8 mouse cellular contexts compared by ENCODE assay signal in genomic region chr14:76416366-76417040, GRCm38 (mm10). TPM values are rescaled to one million over a fixed set of nuclear protein-coding genes. Genes with fewer than 3 reads are reported as not detected.
DNase-seq lines count a peak whose midpoint lies in the region; ATAC-seq and TF ChIP-seq lines count a peak whose summit lies in the region.

No protein-coding gene starts in this region.

- no peak for DNase-seq in layer of hippocampus, adult 2 months (ENCODE audit: low spot score in 2 of 2)
- no peak for DNase-seq in layer of hippocampus, adult 18-20 months (ENCODE audit: low spot score in 2 of 2)
- no peak for DNase-seq in embryonic facial prominence, embryonic 14.5 days (ENCODE audit: low spot score)
- DNase-seq in retina, embryonic 14.5 days (ENCODE audit: low spot score) = no peak
- DNase-seq in adrenal gland, postnatal 36 days = no peak
- no peak for DNase-seq in kidney, adult 8-10 months

- peak; percentile 47; the same call in 1 of the 2 replicates for TF ChIP-seq CTCF in layer of hippocampus, adult 2 months (conservative IDR thresholded peaks at IDR 0.05)

- no peaks in the 10 kb centered on the region for H3K27me3 ChIP-seq in embryonic facial prominence, embryonic 14.5 days (replicated peaks; ENCODE audit: control insufficient read depth, insufficient read depth, low read length)
- no peaks in the 10 kb centered on the region for H3K27me3 ChIP-seq in hindbrain, embryonic 16.5 days (replicated peaks; ENCODE audit: control insufficient read depth, insufficient read depth, low read length)
- no peaks in the 10 kb centered on the region for H3K27me3 ChIP-seq in midbrain, embryonic 16.5 days (ENCODE audit: control insufficient read depth, insufficient read depth, low read depth, low read length)

- H3K36me3 ChIP-seq in embryonic facial prominence, embryonic 14.5 days (ENCODE audit: control insufficient read depth, insufficient read depth, low read length) = peaks cover 32% of the 10 kb centered on the region
- H3K36me3 ChIP-seq in hindbrain, embryonic 16.5 days (ENCODE audit: control insufficient read depth, insufficient read depth, low read length) = peaks cover 7% of the 10 kb centered on the region; the same call in 1 of the 2 replicates
- H3K36me3 ChIP-seq in midbrain, embryonic 16.5 days (ENCODE audit: control insufficient read depth, insufficient read depth, low read length) = peaks cover 13% of the 10 kb centered on the region; the same call in 1 of the 2 replicates

- peaks cover 44% of the 10 kb centered on the region for H3K4me1 ChIP-seq in embryonic facial prominence, embryonic 14.5 days (ENCODE audit: control insufficient read depth, insufficient read depth, low read length)
- H3K4me1 ChIP-seq in hindbrain, embryonic 16.5 days (ENCODE audit: control insufficient read depth, insufficient read depth, low read depth, low read length) = peaks cover 42% of the 10 kb centered on the region
- peaks cover 51% of the 10 kb centered on the region for H3K4me1 ChIP-seq in midbrain, embryonic 16.5 days (ENCODE audit: control insufficient read depth, insufficient read depth, low read length)

- WGBS in embryonic facial prominence, embryonic 14.5 days = 48% methylated on average over 21 of the region's 27 CpGs
- WGBS in hindbrain, embryonic 16.5 days = 30% methylated on average over 27 of the region's 27 CpGs
- WGBS in midbrain, embryonic 16.5 days = 37% methylated on average over 27 of the region's 27 CpGs

- peak overlapping the region; percentile 97 for H3K9ac ChIP-seq in embryonic facial prominence, embryonic 14.5 days (ENCODE audit: low read depth, low read length)
- peak overlapping the region; percentile 99 for H3K9ac ChIP-seq in hindbrain, embryonic 16.5 days (ENCODE audit: low read depth, low read length)
- H3K9ac ChIP-seq in midbrain, embryonic 16.5 days (ENCODE audit: low read depth, low read length) = peak overlapping the region; percentile 99

- H3K9me3 ChIP-seq in embryonic facial prominence, embryonic 14.5 days (ENCODE audit: control insufficient read depth, low read length) = no peaks in the 10 kb centered on the region
- no peaks in the 10 kb centered on the region for H3K9me3 ChIP-seq in hindbrain, embryonic 16.5 days (ENCODE audit: control insufficient read depth, low read length)
- H3K9me3 ChIP-seq in midbrain, embryonic 16.5 days (replicated peaks; ENCODE audit: control insufficient read depth, low read length, poor library complexity, severe bottlenecking) = no peaks in the 10 kb centered on the region

- peak overlapping the region; percentile 80 for H3K4me2 ChIP-seq in embryonic facial prominence, embryonic 14.5 days (ENCODE audit: low read depth, low read length)
- H3K4me2 ChIP-seq in hindbrain, embryonic 16.5 days (ENCODE audit: low read length) = peak overlapping the region; percentile 93
- H3K4me2 ChIP-seq in midbrain, embryonic 16.5 days (ENCODE audit: low read length) = peak overlapping the region; percentile 88

- H3K4me3 ChIP-seq in layer of hippocampus, adult 2 months = peak overlapping the region; percentile 78
- H3K4me3 ChIP-seq in embryonic facial prominence, embryonic 14.5 days (ENCODE audit: low read depth, low read length) = peak overlapping the region; percentile 87
- peak overlapping the region; percentile 97 for H3K4me3 ChIP-seq in hindbrain, embryonic 16.5 days (ENCODE audit: low read length)
- H3K4me3 ChIP-seq in midbrain, embryonic 16.5 days (ENCODE audit: low read depth, low read length) = peak overlapping the region; percentile 98

- peak overlapping the region; percentile 98 for H3K27ac ChIP-seq in layer of hippocampus, adult 2 months
- H3K27ac ChIP-seq in embryonic facial prominence, embryonic 14.5 days (replicated peaks; ENCODE audit: low read depth, low read length) = peak overlapping the region; percentile 98
- H3K27ac ChIP-seq in hindbrain, embryonic 16.5 days (ENCODE audit: low read depth, low read length) = peak overlapping the region; percentile 100
- H3K27ac ChIP-seq in midbrain, embryonic 16.5 days (ENCODE audit: low read length) = peak overlapping the region; percentile 100

- ATAC-seq in embryonic facial prominence, embryonic 14.5 days (ENCODE audit: low read depth) = no peak
- no peak for ATAC-seq in hindbrain, embryonic 16.5 days
- no peak for ATAC-seq in midbrain, embryonic 16.5 days

RNA-seq across cellular contexts. Expression of gene Tsc22d1, which starts 1.7 kb away (rescaled TPM):
- total RNA-seq in layer of hippocampus, adult 2 months (2021) = 100 to 1,000 TPM; 503 to 530 TPM
- total RNA-seq in layer of hippocampus, adult 18-20 months (2021) = 100 to 1,000 TPM; 533 to 545 TPM
- 499 and 556 TPM in 2 replicates for polyA plus RNA-seq in embryonic facial prominence, embryonic 14.5 days (2014; fragmentation: Nextera tagmentation; extraction: Ambion mirVana)
- 777 and 791 TPM in 2 replicates for polyA plus RNA-seq in hindbrain, embryonic 16.5 days (2015; fragmentation: Nextera tagmentation; extraction: Ambion mirVana)
- polyA plus RNA-seq in midbrain, embryonic 16.5 days (2015; fragmentation: Nextera tagmentation; extraction: Ambion mirVana) = 738 and 762 TPM in 2 replicates
- total RNA-seq in adrenal gland, postnatal 36 days (2021) = 1,000 to 10,000 TPM; 1,153 to 1,605 TPM
